Mouse (Mus musculus): ENCODE data around the gene Bcar3. TPM values are rescaled to one million over a fixed set of nuclear protein-coding genes. Genes with fewer than 3 reads are reported as not detected.

Bcar3 gene
- polyA plus RNA-seq, 1 experiment from 2014 or later: 16.9 TPM

DNA sequence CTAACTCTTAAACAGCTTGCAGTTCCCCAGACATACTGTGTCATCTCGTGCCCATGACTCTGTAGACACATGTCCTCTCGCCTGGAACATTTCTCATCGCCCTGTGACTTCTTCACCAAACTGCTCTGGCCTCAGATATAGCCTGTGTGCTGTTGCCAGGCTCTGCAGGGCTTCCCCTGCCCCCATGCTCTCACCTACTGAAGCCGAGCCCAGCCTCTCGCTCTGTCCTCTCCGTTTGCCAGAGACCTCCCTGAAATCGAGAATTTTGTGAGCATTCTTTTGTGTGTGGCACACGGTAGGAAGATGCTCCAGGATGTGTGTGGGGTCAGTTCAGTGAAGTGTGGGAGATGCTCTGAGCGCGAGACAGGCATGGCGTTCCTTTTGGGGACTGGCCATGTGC, 151.8 kb downstream of the Bcar3 start:
- WGBS: 84% methylated on average over 11 of the region's 11 CpGs
- Histone ChIP-seq H3K27ac (ENCODE audit: low read length) (no peak overlapping the region), H3K27me3 (ENCODE audit: control insufficient read depth, insufficient read depth, low read depth, low read length) (no peaks in the 10 kb centered on the region), H3K9ac (ENCODE audit: low read length) (no peak overlapping the region), H3K4me3 (ENCODE audit: low read length) (no peak overlapping the region), H3K4me2 (ENCODE audit: low read depth, low read length) (no peak overlapping the region), H3K36me3 (ENCODE audit: control insufficient read depth, insufficient read depth, low read length) (no peaks in the 10 kb centered on the region), H3K4me1 (replicated peaks; ENCODE audit: control insufficient read depth, insufficient read depth, low read length) (no peaks in the 10 kb centered on the region), H3K9me3 (ENCODE audit: control insufficient read depth, low read length) (no peaks in the 10 kb centered on the region)
- no peak for ATAC-seq (ENCODE audit: low read depth)

DNA sequence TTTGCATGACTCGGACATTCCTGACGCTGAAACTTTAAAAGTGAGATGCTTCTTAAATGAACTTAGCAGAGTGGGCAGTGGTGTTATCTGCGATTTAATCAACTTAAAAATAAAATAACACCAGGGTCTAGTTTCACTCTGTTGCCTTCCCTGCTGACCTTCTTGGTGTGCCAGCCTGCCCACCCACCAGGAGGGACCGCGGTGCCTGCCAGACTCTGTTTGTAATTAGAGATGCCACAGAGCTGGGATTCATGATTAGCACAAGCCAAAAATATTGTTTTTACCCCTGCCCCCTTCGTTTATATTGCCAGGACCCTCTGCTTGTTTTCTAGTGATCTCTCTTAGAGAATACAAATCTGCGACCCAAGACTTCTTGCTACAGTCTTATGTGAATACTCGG, 152.7 kb downstream of the Bcar3 start:
- Histone ChIP-seq H3K27me3 (ENCODE audit: control insufficient read depth, insufficient read depth, low read depth, low read length) (no peaks in the 10 kb centered on the region), H3K9ac (ENCODE audit: low read length) (no peak overlapping the region), H3K4me1 (replicated peaks; ENCODE audit: control insufficient read depth, insufficient read depth, low read length) (no peaks in the 10 kb centered on the region), H3K9me3 (ENCODE audit: control insufficient read depth, low read length) (no peaks in the 10 kb centered on the region), H3K4me3 (ENCODE audit: low read length) (no peak overlapping the region), H3K36me3 (ENCODE audit: control insufficient read depth, insufficient read depth, low read length) (no peaks in the 10 kb centered on the region), H3K4me2 (ENCODE audit: low read depth, low read length) (no peak overlapping the region), H3K27ac (ENCODE audit: low read length) (no peak overlapping the region)
- no peak for ATAC-seq (ENCODE audit: low read depth)
- 66% methylated on average over 8 of the region's 8 CpGs for WGBS

DNA sequence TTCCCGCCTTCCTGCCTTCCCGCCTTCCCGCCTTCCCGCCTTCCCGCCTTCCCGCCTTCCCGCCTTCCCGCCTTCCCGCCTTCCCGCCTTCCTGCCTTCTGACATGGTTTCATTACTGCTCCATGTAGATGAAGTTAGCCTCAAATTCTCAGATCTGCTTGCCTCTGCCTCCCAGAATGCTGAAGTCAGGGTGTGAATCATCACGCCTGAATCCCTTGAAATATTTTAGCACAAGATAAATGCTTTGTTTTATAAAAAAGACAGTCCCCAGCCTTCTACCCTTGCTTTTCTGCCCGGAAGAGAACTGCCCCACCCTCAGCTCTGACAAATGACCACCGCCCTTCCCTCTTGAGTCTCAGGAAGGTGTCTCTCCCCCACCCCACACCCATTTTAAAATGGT, 154.3 kb downstream of the Bcar3 start:
- 97% methylated on average over 13 of the region's 13 CpGs for WGBS
- ATAC-seq (ENCODE audit: low read depth): no peak

DNA sequence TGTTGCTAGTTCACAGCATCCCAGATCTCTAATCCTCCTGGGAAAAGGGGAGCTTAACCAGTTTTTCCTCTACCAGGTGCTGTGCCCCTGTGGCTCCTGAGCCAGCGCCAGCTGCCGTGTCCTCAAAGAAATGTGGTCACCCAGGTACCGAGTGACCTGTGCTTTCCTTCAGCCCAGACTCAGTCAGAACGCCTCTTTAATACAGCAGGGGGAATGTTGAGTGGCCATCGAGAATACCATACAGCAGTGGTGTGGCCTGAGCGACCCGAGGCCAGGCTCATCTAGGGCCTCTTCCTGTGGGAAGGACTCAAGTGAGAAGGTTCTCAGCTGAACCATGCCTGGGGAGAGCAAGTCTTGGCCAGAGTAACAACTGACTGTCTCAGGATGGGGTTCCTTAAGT, 156.1 kb downstream of the Bcar3 start:
- no peak overlapping the region for H3K27ac ChIP-seq (ENCODE audit: low read length)
- H3K9me3 ChIP-seq (ENCODE audit: control insufficient read depth, low read length): no peaks in the 10 kb centered on the region
- H3K36me3 ChIP-seq (ENCODE audit: control insufficient read depth, insufficient read depth, low read length): no peaks in the 10 kb centered on the region
- no peak for ATAC-seq (ENCODE audit: low read depth)
- WGBS: 64% methylated on average over 7 of the region's 7 CpGs
- H3K4me2 ChIP-seq (ENCODE audit: low read depth, low read length): no peak overlapping the region
- H3K9ac ChIP-seq (ENCODE audit: low read length): no peak overlapping the region
- no peaks in the 10 kb centered on the region for H3K27me3 ChIP-seq (ENCODE audit: control insufficient read depth, insufficient read depth, low read depth, low read length)
- no peak overlapping the region for H3K4me3 ChIP-seq (ENCODE audit: low read length)
- H3K4me1 ChIP-seq (replicated peaks; ENCODE audit: control insufficient read depth, insufficient read depth, low read length): no peaks in the 10 kb centered on the region

More for the DNA sequence above, 154.3 kb downstream of the Bcar3 start:
- Histone ChIP-seq H3K9ac (ENCODE audit: low read length) (no peak overlapping the region), H3K9me3 (ENCODE audit: control insufficient read depth, low read length) (no peaks in the 10 kb centered on the region), H3K27ac (ENCODE audit: low read length) (no peak overlapping the region), H3K36me3 (ENCODE audit: control insufficient read depth, insufficient read depth, low read length) (no peaks in the 10 kb centered on the region), H3K4me2 (ENCODE audit: low read depth, low read length) (no peak overlapping the region), H3K4me1 (replicated peaks; ENCODE audit: control insufficient read depth, insufficient read depth, low read length) (no peaks in the 10 kb centered on the region), H3K27me3 (ENCODE audit: control insufficient read depth, insufficient read depth, low read depth, low read length) (no peaks in the 10 kb centered on the region), H3K4me3 (ENCODE audit: low read length) (no peak overlapping the region)

DNA sequence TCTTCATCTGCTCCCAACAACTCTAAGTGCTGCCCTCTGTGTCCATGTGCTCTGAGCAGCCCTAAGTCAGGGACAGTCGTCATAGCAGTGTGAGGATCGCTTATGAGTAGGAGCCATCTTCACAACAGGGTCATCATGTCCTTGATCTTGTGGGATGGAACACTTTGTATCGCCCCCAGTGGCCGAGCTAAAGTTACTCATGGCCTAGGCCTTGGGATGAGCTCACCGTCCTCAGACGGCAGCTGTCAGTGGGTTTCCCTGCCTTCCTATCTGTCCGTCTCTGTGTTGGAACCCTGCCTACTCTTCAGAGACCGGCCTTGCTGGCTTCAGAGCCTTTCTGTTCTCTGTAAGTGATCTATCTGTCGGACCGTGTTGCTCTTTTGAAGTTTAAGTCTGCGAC, 159.9 kb downstream of the Bcar3 start:
- Histone ChIP-seq H3K27me3 (ENCODE audit: control insufficient read depth, insufficient read depth, low read depth, low read length) (no peaks in the 10 kb centered on the region), H3K27ac (ENCODE audit: low read length) (no peak overlapping the region), H3K4me1 (replicated peaks; ENCODE audit: control insufficient read depth, insufficient read depth, low read length) (peaks cover 10% of the 10 kb centered on the region), H3K9ac (ENCODE audit: low read length) (no peak overlapping the region), H3K9me3 (ENCODE audit: control insufficient read depth, low read length) (no peaks in the 10 kb centered on the region), H3K36me3 (ENCODE audit: control insufficient read depth, insufficient read depth, low read length) (no peaks in the 10 kb centered on the region), H3K4me2 (ENCODE audit: low read depth, low read length) (no peak overlapping the region), H3K4me3 (ENCODE audit: low read length) (no peak overlapping the region)
- 83% methylated on average over 11 of the region's 11 CpGs for WGBS
- no peak for ATAC-seq (ENCODE audit: low read depth)

DNA sequence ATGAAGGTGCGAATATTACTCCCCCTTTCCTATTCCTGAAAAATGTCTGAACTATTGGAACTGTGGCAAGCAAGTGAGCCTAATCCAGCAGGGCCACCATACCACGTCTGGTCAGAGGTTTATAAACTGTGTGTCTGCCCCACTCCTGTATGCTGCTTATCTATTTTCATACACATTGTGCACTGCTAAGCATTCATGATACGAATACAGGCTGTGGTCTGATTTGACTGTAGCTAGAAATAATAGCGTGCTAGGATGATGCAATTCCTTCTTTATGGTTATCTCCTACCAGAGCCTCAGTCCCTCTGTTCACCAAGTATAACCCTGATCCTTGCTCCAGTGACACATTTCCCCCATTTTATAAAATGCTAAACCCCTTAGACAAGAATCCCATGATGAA, 162.2 kb downstream of the Bcar3 start:
- 76% methylated on average over 4 of the region's 4 CpGs for WGBS
- Histone ChIP-seq H3K9me3 (ENCODE audit: control insufficient read depth, low read length) (no peaks in the 10 kb centered on the region), H3K4me2 (ENCODE audit: low read depth, low read length) (no peak overlapping the region), H3K4me3 (ENCODE audit: low read length) (no peak overlapping the region), H3K27ac (ENCODE audit: low read length) (no peak overlapping the region), H3K9ac (ENCODE audit: low read length) (no peak overlapping the region), H3K4me1 (replicated peaks; ENCODE audit: control insufficient read depth, insufficient read depth, low read length) (peaks cover 24% of the 10 kb centered on the region), H3K27me3 (ENCODE audit: control insufficient read depth, insufficient read depth, low read depth, low read length) (no peaks in the 10 kb centered on the region), H3K36me3 (ENCODE audit: control insufficient read depth, insufficient read depth, low read length) (no peaks in the 10 kb centered on the region)
- ATAC-seq (ENCODE audit: low read depth): no peak

DNA sequence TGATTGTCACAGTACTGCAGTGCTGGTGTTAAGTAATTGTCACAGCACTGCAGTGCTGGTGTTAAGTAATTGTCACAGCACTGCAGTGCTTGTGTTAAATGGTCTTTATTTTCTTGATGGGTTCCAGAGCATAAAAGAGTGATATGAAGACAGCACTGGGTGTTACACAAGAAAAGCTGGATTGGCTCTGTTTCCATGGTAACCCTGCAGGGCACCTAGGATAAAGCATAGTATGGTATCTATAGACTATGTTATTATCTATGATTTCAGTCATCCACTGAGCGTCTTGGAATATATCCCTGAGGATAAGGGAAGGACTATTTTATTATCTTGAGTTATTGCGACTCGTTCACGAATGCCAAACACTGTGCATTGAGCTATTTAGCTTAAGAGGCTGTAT, 162.9 kb downstream of the Bcar3 start:
- Histone ChIP-seq H3K9ac (ENCODE audit: low read length) (no peak overlapping the region), H3K4me1 (replicated peaks; ENCODE audit: control insufficient read depth, insufficient read depth, low read length) (peaks cover 29% of the 10 kb centered on the region), H3K4me3 (ENCODE audit: low read length) (no peak overlapping the region), H3K27ac (ENCODE audit: low read length) (no peak overlapping the region), H3K27me3 (ENCODE audit: control insufficient read depth, insufficient read depth, low read depth, low read length) (no peaks in the 10 kb centered on the region), H3K9me3 (ENCODE audit: control insufficient read depth, low read length) (no peaks in the 10 kb centered on the region), H3K36me3 (ENCODE audit: control insufficient read depth, insufficient read depth, low read length) (no peaks in the 10 kb centered on the region), H3K4me2 (ENCODE audit: low read depth, low read length) (no peak overlapping the region)
- no peak for ATAC-seq (ENCODE audit: low read depth)
- 45% methylated on average over 4 of the region's 4 CpGs for whole genome bisulfite sequencing

DNA sequence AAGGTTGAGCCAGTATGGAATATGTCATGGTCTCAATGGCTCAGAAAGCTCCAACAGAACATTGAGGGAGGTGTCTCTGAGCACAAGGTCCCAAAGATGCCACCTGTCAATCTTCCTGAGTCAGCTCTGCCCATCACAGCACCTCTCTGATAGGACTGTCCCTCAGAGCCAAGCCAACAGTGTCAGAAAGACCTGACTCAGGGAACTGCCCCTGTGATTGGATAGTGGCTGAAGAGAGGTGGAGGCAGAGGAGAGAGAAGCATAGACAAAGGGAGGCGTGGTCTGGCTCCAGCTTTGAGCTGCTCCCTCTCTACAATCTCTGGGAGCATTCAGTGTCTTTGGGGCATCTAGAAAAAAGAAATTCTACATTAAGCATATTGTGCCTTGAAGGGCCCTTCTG, 163.8 kb downstream of the Bcar3 start:
- Histone ChIP-seq H3K27me3 (ENCODE audit: control insufficient read depth, insufficient read depth, low read depth, low read length) (no peaks in the 10 kb centered on the region), H3K27ac (ENCODE audit: low read length) (peak overlapping the region; percentile 76), H3K4me1 (replicated peaks; ENCODE audit: control insufficient read depth, insufficient read depth, low read length) (peaks cover 38% of the 10 kb centered on the region), H3K36me3 (ENCODE audit: control insufficient read depth, insufficient read depth, low read length) (no peaks in the 10 kb centered on the region), H3K4me2 (ENCODE audit: low read depth, low read length) (no peak overlapping the region), H3K9ac (ENCODE audit: low read length) (no peak overlapping the region), H3K4me3 (ENCODE audit: low read length) (no peak overlapping the region), H3K9me3 (ENCODE audit: control insufficient read depth, low read length) (no peaks in the 10 kb centered on the region)
- 53% methylated on average over 1 of the region's 1 CpGs for WGBS
- no peak for ATAC-seq (ENCODE audit: low read depth)

DNA sequence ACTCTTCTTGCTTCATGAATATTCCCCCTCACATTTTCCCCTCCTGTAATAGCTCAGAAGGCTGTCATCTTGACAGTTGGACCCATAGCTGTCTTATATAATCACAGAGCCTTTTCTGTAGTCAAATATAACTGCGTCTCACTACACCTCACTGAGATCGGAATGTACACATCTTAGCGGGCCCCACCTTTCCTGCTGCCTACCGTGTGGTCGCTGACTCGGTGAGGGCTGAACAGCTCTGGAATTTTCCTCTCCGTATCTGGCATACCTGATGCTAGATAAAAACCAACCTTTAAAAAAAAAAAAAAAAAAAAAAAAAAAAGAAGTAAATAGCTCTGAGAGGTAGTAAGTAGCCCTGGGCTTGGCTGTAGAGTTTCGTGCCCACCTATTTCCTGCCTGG, 164.8 kb downstream of the Bcar3 start:
- H3K27ac ChIP-seq (ENCODE audit: low read length): peak overlapping the region; percentile 76
- H3K36me3 ChIP-seq (ENCODE audit: control insufficient read depth, insufficient read depth, low read length): no peaks in the 10 kb centered on the region
- ATAC-seq (ENCODE audit: low read depth): peak; percentile 87
- H3K4me3 ChIP-seq (ENCODE audit: low read length): no peak overlapping the region
- H3K4me1 ChIP-seq (replicated peaks; ENCODE audit: control insufficient read depth, insufficient read depth, low read length): peaks cover 41% of the 10 kb centered on the region
- no peak overlapping the region for H3K4me2 ChIP-seq (ENCODE audit: low read depth, low read length)
- no peaks in the 10 kb centered on the region for H3K9me3 ChIP-seq (ENCODE audit: control insufficient read depth, low read length)
- no peak overlapping the region for H3K9ac ChIP-seq (ENCODE audit: low read length)
- WGBS: 30% methylated on average over 8 of the region's 8 CpGs
- H3K27me3 ChIP-seq (ENCODE audit: control insufficient read depth, insufficient read depth, low read depth, low read length): no peaks in the 10 kb centered on the region

DNA sequence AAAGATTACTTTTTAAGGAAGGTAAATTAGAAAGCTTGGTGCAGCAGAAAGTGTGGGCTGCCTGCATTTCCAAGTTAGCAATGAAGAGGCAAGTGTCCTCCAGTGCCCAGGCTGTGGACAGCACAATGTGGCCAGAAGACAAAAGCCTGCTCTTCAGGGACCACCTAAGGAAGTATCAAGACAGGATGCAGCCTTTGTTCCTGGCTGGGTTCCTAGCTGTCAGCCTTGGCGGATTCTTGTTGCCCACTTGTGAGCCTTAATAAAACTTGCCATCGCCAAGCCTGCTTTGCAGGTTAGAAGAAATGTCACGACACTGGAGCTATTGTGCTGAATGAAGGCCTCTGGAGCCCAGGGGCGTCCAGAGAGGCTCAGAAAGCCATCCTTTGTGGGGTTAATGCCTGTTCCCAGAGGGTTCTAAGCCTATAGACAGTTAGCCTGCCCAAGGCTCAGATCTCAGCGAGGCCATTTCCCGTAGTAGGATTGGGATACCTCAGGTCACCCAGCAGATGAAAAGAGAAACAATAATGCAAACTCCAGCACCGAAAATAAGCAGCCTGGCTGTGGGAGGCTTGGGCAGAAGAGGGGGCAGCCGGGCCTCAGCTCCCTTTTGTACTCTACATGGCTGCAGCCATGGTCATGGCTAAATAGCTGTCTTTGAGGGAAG, 167.0 kb downstream of the Bcar3 start:
- H3K9ac ChIP-seq (ENCODE audit: low read length): peak overlapping the region; percentile 43; the same call in 1 of the 2 replicates
- H3K4me3 ChIP-seq (ENCODE audit: low read length): no peak overlapping the region
- 0 out of 2 replicates have a peak, but pooled peaks have one; percentile 16 for ATAC-seq (ENCODE audit: low read depth)
- H3K36me3 ChIP-seq (ENCODE audit: control insufficient read depth, insufficient read depth, low read length): no peaks in the 10 kb centered on the region
- no peaks in the 10 kb centered on the region for H3K27me3 ChIP-seq (ENCODE audit: control insufficient read depth, insufficient read depth, low read depth, low read length)
- peak overlapping the region; percentile 88 for H3K27ac ChIP-seq (ENCODE audit: low read length)
- 39% methylated on average over 8 of the region's 8 CpGs for WGBS
- H3K9me3 ChIP-seq (ENCODE audit: control insufficient read depth, low read length): no peaks in the 10 kb centered on the region
- H3K4me1 ChIP-seq (replicated peaks; ENCODE audit: control insufficient read depth, insufficient read depth, low read length): peaks cover 41% of the 10 kb centered on the region
- H3K4me2 ChIP-seq (ENCODE audit: low read depth, low read length): no peak overlapping the region
